Mouse (Mus musculus) bone marrow macrophage, adult 2 months (primary cell): ENCODE results near the gene Gm2564. TPM values are rescaled to one million over a fixed set of nuclear protein-coding genes. Genes with fewer than 3 reads are reported as not detected.
"Not testable (repeated sequence)": the region's sequence is repeated elsewhere in the genome, so short reads cannot be mapped to it uniquely, and the experiment has no call there.

Experiments
- H3K27ac ChIP-seq: 2 replicates; pipeline ENCODE4 v1.5.1; 2012; ENCODE audit warnings: low read depth, low read length; ENCODE audit not compliant: insufficient read depth
- H3K4me1 ChIP-seq: 2 replicates; pipeline ENCODE4 v1.6.1; 2012; ENCODE audit warnings: low read length; ENCODE audit not compliant: control insufficient read depth, insufficient read depth
- H3K4me3 ChIP-seq: 2 replicates; pipeline ENCODE4 v1.5.1; 2012; ENCODE audit warnings: mild to moderate bottlenecking, low read length, moderate library complexity; ENCODE audit not compliant: insufficient read depth
- polyA plus RNA-seq: library from polyadenylated mRNA; stranded (reverse); fragments of >200 nt; gene quantifications from 2 replicates; pipeline ENCODE4 v1.2.4, GENCODE M21; 2012; ENCODE audit not compliant: missing spikeins, insufficient read depth, insufficient read length

Gene Gm2564
- not detected in 2 replicates for polyA plus RNA-seq

DNA sequence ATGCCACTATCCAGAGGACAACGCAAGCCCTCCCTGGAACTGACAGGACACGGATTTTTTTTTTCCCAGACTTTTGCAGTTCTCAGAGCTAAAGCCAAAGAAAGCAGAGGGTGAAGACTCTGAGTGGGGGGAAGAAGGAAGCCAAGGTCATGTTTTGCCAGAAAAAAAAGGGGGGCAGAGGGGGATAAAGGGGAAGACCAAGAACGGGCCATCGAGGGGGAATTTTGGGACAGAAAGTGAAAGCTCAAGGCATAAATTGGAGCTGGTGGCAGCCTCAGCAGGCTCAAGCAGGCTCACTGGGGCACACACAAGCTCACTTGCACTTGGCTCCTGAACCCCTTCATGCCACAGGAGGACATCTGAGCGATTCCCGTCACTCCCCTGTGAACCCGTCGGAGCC lies at the start of gene Gm2564:
Gm2564 (plus strand) TSS at position 301 of the 400 bp plus-strand sequence.
- not testable (repeated sequence) for H3K4me1 ChIP-seq, H3K27ac ChIP-seq, H3K4me3 ChIP-seq

DNA sequence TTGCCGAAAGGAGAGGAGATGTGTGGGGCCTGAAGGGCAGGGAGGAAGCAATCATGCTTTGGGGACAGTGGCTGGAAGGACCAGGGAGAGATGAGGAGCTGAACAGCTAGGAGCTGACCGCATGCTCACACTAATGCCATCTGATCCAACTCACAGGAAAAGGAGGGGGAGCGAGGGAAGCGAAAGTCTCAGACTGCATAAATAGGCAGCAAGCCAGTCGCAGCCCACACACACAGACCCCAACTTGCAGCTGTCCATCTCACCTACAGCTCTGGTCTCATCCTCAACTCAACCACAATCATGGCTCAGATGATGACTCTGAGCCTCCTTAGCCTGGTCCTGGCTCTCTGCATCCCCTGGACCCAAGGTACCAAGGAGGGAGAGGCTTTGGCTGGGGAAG lies 17.6 kb upstream of the Gm2564 start, which contains the start of gene Gm10591:
Gm10591 (plus strand) TSS at position 301 of the 400 bp plus-strand sequence.
- H3K27ac ChIP-seq, H3K4me3 ChIP-seq: not testable (repeated sequence)

DNA sequence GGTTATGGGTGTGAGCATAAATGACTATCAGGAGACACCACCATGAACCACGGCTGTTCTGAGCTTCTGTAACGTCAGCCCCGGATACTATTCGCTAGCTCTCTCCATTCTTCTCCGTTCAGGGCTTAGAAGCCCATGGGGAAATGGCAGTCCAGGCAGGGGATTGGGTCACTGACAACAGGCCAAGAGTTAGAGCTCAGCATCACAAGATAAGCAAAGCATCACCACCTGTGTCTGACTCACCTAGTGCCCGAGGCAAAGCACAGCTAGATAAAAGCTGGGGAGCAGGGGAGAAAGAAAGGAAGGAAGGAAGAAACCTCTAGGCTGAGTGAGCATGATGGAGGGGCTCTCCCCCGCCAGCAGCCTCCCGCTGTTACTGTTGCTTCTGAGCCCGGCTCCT lies 25.4 kb downstream of the Gm2564 start, which contains the start of gene Ccl27b:
Ccl27b (plus strand) TSS at position 301 of the 400 bp plus-strand sequence.
- H3K27ac ChIP-seq, H3K4me1 ChIP-seq, H3K4me3 ChIP-seq: not testable (repeated sequence)

More for the DNA sequence above, 17.6 kb upstream of the Gm2564 start, which contains the start of gene Gm10591:
- not testable (repeated sequence) for H3K4me1 ChIP-seq

DNA sequence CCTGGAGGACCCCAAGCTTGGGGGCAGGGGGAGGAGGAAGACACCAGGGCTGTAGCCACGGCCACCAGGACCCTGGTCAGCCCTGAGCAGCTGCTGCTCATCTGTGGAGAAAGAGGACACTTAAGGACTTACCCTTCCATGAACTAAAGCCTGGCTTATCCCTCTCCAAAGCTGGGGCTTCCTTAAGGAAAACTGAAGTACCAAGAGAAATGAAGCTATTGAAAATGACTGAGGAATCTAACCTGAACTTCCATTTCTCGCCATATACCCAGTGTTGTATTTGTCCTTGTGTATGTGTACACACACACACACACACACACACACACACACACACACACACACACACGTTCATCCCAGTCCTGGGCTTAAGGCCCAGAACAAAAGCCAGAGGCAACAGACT lies 32.3 kb downstream of the Gm2564 start, which contains the start of gene Il11ra2:
Il11ra2 (minus strand) TSS at position 101 of the 400 bp plus-strand sequence.
- not testable (repeated sequence) for H3K27ac ChIP-seq, H3K4me1 ChIP-seq, H3K4me3 ChIP-seq

DNA sequence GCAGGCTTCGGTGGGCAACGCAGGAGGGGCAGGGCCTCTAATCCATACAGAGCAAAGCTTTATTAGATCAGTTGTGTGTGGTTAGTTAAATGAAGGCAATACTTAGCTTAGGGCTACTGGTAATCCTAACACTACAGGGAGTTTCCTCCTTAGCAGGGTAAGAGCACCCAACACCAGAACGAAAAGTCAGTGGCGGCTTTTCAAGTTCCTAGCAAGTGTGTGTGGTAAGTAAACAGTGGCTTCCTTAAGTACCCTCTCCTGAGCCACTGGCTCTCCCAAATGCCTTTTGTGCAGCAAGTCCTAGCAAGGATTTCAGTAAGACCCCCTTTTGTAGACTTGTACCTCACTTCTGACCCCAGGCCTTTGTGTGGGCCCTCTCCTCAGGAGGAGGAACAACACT lies 45.9 kb downstream of the Gm2564 start:
- not testable (repeated sequence) for H3K27ac ChIP-seq, H3K4me1 ChIP-seq, H3K4me3 ChIP-seq

DNA sequence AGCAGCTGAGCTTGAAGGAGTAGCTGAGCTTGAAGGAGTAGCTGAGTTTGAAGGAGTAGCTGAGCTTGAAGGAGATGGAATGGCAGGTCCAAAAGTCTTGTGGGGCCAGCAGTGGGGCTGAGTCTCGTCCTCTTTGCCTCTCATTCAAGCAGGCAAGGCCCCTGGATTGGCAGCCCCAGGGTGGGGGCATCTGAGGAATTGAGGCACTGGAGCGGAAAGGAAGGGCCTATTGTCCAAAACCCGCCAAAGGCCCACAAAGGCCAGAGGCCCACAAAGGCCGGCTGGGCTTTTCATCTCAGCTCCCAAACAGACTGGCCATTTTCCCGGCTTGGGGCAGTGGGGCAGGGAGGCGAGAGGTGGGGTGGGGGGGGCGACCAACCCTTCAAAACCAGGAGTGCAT lies 49.8 kb downstream of the Gm2564 start:
- not testable (repeated sequence) for H3K4me3 ChIP-seq, H3K4me1 ChIP-seq, H3K27ac ChIP-seq

DNA sequence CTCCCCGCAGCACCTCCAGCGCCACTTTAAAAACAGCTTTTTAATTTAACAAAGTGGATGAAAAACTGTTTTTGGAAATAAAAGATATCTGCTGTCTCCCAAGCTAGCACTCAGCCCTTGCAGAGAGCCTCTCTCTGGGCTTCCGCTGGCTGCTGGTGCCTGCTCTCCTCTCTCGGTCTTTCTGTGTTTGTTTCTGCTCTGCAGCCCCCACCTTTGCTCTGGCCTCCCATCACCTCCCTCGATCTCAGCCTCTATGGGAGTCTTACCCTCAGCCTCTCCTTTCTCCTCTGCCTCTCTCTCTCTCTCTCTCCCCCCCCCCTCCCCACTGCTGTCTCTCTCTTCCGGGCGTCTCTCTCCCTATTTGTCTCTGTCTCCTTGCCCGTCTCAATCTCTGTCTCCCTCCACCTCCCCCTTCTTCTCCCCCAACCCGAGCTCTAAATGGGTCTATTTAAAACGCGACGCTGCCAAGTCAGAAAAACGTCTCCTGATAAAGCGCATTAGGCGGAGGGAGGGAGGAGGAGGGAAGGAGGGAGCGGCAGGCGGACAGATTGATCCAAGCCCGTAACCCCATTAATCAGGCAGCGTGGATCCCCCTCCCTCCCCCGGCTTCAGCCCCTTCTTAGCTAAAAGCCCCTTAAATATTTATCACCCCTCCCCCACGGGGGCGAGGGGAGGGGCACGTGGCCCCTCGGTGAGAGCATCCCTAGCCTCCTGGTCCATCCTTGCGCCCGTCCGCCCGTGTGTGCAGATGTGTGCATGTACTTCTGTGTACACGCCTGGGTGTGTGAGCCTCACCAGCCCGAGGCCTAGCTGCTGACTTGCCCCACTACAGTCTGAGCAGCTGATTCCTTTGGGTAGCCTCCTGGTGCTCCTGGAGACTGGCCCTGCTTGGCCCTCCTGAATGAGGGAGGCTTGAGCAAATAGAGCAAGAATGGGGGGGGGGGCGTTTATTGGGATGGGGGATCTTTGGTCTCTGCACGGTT lies 51.1 kb downstream of the Gm2564 start:
- H3K4me3 ChIP-seq, H3K27ac ChIP-seq, H3K4me1 ChIP-seq: not testable (repeated sequence)

Other genes with a start within 250 kb of the Gm2564 start
- not detected in 2 replicates for gene Gm21586, start 190.3 kb upstream of the Gm2564 start, polyA plus RNA-seq
- gene Gm2163, start 163.0 kb upstream of the Gm2564 start, polyA plus RNA-seq = not detected in 2 replicates
- not detected in 2 replicates for gene Fam205a2, start 101.5 kb upstream of the Gm2564 start, polyA plus RNA-seq
- not detected in 2 replicates for gene Gm10591, start 17.5 kb upstream of the Gm2564 start, polyA plus RNA-seq
- gene Ccl27b, start 25.5 kb downstream of the Gm2564 start, polyA plus RNA-seq = not detected in 2 replicates
- gene Il11ra2, start 32.2 kb downstream of the Gm2564 start, polyA plus RNA-seq = not detected in 2 replicates
- gene 4930578G10Rik, start 105.8 kb downstream of the Gm2564 start, polyA plus RNA-seq = not detected in 2 replicates
- gene Ccl19, start 126.9 kb downstream of the Gm2564 start, polyA plus RNA-seq = not detected in 2 replicates
- not detected in 2 replicates for gene Ccl21a, start 144.3 kb downstream of the Gm2564 start, polyA plus RNA-seq
- gene Fam205a1, start 224.2 kb downstream of the Gm2564 start, polyA plus RNA-seq = not detected in 2 replicates
- gene Gm12394, start 227.1 kb downstream of the Gm2564 start, polyA plus RNA-seq = not detected in 2 replicates
- not detected in 2 replicates for gene Fam205c, start 244.5 kb downstream of the Gm2564 start, polyA plus RNA-seq